Mouse (Mus musculus) ES-CJ7 (cell line): ENCODE measurements around the gene Gsto1.

Source experiments
- DNase-seq: peaks from one replicate; pipeline ENCODE4 v3.0.0; 2011; ENCODE audit warnings: low read depth, low spot score

The Gsto1 gene

DNA sequence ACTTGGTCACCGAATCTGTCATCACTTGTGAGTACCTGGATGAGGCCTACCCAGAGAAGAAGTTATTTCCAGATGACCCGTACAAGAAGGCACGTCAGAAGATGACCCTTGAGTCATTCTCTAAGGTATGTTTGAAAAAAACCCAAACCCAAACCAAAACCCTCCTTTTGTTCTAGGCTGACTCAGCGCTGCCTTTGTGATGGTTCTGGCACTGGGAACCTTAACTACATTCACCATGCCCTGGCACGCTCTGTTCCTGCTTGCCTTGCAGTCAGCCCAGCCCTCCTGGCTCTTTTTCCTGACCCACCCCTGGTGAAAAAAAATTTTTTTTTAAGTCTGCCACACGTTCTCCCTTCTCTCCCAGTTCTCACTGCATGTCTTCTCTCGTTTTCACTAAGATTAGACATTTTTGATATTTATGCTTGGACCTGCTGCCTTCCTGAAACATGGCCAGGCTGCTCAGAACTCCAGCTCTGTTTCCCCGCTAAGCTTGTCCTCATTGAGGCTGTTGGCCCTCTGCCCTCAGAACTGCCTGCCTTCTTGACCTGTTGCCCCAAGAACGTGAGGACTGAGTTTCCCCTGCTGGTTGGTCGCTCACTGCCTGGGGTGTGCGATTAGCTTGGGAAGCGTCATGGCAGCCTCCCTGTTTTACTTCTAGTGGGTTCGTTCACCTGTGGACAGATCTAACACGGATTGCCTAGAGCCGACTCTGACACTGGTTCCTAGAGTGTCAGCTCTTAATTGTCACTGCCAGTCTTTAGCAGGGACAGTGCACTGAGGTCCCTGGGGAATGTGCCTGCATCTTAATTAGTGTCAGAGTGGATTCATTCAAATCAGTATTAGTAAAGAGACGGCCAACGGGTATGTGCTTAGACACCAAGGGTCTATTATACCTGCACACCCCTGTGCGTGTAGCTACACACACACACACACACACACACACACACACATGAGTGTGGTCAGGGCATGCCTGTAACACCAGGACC lies 3.5 kb downstream of the Gsto1 start:
- DNase-seq: no peak

DNA sequence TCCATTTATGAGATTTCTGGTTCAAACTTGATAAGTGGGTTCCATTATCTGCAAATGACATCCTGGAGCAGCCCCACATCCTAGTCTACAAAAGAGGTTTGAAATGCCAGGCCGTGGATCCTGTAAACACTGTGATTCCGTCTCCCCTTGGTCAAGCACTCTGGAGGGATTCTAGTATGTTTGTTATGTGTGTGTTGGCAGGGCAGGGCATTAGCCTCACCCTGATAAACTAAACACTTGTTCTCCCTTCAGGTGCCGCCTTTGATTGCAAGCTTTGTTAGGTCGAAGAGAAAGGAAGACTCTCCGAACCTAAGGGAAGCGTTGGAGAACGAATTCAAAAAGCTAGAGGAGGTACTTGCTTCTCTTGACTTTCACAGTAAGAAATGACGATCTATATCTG lies 4.4 kb downstream of the Gsto1 start:
- DNase-seq: no peak

DNA sequence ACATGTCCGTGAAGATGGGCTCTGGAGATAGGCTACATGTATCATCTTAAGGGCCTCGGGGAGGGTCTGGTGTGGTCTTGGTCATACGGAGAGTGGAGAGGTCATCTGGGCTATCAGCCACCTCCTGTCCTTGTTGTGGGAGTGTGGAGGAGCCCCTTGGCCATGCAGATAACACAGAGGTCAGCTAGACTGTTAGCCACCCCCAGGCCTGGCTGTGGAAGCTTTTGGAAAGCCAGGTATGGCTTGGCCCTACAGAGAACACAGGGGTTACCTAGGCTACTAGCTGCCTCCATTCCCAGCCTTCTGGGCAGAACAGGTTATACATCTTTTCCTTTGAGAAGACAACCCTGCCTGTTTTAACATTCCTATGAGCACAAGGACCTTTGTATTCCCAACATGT lies 7.8 kb downstream of the Gsto1 start:
- no peak for DNase-seq

DNA sequence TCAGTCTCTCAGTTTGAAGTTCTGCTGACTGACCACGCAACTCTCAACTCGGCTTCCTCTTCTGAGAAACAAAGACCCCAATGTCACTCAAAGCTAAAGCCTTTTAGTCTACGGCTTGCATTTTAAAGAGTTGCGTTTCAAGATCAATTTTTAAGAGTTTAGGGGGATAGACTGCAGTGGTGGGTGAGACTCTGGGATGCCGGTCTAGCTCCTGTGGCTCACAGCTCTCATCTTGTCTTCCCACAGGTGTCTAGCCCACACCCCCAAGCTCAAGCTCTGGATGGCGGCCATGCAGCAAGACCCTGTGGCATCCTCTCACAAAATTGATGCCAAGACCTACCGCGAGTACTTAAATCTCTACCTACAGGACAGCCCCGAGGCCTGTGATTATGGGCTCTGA lies 9.3 kb downstream of the Gsto1 start:
- DNase-seq: no peak

DNA sequence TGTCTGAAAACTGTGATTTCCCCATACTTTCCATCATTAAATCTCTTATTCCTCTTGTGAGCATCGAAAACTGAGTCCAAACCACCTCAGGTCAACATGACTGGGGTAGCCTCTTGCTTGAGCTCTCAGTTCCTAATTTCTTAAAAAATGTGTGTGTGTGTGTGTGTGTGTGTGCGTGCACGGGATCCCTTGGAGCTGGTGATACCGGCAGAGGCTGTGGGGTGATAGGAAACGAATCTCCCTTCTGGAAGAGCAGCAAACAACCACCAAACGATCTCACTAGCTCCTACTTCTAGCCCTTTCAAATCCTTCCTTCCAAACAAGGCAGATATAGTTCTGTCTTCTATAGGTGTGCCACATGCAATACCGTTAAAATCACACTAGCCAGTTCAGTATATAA lies 10.0 kb downstream of the Gsto1 start:
- no peak for DNase-seq

DNA sequence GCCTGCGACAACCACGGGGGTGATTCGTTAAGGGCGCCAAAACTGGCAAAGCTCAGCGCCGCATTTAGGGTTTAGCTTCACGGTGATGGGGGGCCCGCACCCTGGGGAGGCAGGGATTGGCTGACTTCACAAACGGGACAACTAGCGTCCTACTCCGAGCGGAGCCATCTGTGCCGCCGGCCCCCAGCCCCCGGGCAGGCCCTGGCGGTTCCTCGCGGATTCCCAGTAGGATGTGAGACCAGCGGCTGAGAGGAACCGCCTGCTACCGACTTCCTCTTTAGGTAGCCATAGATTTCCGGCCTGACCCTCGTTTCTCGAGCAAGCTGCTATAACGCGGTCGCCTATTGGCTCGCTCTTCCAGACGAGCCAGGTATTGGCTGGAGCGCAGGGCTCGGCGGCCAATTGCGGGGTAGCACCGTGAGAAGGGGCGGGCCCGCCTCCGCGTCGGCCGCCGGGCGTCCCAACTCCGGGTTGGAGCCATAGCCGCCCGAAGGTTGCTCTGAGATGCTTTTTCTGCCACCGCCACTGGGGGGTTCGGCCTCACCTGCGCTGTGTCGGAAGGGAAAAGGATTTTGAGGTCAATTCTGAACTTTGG lies 10.7 kb downstream of the Gsto1 start, which contains the start of gene Gsto2:
Gene Gsto2 (plus strand): TSS at position 182 of the 595 bp plus-strand sequence.
- DNase-seq: peak; percentile 93

DNA sequence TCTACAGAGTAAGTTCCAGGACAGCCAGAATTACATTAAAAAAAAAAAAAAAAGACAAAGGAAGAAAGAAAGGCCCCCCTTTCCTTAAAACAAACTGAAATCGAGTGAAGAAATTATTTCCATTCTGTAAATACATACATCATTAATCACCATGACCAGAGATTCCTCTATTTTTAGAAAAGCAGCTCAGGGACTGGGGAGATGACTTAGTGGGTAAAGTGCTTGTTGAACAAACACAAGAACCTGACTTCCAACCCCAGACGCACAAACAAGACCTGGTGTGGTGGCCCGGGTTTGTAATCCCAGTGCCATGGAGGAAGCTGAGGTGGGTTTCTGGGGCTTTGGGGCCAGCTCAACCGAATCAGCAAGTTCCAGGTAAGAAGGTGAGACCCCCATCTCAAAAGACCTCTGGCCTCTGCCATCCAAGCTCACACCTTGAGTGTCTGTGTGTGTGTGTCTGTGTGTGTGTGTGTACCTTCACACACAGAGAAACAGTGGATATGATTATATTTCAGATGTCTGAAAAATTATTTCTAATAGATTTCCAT lies 12.9 kb downstream of the Gsto1 start:
- no peak for DNase-seq

DNA sequence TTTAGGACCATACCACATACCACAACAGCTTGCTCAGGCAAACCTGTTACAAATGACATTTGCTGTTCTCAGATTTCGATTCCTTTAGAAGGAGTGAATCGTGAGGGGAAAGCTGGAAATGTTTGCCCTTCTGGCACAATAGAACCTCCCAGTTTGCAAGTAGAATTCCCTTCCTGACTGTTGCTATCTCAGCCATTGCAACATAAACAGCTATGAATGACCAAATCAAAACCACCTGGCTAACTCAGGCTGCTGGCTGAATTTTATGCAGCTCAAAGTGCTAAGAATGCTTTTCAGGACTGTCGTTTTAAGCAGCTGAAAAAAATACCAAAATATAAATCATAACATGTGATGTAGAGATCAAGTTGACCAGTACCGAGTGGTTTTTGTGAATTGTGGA lies 14.2 kb downstream of the Gsto1 start:
- DNase-seq: no peak

DNA sequence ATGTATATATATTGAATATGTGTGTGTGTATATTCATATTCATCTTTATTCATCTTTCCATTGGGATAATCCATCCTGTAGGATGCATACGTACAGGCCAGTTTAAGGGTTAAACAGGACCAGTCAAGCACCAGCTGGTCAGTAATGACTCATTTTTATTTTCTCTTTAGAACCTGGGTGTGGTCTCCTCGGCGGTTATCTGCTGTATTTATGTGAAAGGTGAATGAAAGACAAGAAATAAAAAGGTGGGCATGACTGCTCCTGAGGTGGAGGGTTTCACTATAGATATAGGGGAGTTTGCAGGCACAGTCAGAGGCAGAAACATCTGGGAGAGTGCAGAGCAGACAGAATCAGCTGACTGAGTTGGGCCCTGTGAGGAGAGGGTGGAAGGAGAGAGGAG lies 14.7 kb downstream of the Gsto1 start:
- no peak for DNase-seq

DNA sequence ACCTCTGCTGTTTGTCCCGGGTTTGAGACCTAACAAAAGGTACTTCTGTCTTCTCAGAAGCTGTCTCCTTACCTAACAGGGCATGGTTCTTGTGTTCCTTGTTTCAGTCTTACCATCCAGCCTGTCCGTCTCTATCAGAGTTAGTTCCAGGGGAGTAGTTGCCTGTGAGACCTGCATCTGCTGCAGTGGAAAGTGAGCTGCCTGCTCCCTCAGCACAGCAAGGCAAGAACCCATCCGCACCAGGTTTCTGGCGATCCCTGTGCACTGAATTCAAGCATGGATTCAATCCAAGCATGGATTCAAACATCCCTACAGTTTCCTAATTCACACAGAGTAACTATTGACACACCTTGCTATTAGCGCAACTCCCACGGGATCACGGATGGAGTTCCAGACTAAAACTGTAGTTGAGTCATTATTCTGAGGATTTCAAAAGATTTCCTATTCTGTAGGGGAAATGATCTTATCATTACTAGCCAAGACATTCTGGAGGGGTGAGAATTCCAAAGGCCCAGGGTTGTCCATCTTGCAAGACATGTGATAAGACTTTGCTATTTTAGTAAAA lies 15.4 kb downstream of the Gsto1 start:
- no peak for DNase-seq

DNA sequence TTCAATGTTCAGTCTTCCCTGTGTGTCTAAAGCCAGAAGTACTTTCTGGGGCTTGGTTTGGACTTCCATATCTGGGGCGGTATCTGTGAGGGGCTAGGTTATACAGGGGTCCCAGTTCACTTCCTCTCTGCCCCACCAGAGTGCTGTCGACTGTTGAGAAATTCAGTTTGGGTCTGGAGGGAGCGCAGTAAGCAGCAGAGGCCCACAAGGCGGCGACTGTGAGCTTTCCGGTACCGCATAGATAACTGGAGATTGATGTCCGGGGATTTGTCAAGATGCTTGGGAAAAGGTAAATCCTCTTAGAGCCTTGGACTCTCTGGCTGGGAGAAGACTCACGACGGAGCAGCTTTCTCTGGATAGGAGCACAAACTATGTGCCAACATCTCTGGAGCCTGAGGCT lies 16.7 kb downstream of the Gsto1 start:
- no peak for DNase-seq

DNA sequence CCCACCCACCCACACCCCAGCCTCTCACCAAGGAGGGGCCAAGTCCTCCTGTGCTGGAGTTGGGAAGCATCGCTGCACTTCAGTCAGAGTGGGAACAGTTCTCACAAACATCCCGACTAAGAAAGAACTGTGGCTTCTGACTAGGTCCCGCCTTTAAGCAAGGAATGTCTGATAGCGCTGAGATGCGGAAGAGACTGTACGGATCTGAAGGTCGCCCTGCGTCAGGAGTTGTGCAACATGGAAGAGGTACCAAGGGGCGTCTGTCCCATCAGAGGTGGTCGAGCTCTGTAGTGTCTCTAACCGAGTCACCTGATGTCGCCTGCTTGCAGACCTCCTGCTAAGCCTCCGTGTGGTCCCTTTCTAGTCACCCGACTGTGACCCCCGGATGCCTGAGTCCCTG lies 21.5 kb downstream of the Gsto1 start:
- no peak for DNase-seq

DNA sequence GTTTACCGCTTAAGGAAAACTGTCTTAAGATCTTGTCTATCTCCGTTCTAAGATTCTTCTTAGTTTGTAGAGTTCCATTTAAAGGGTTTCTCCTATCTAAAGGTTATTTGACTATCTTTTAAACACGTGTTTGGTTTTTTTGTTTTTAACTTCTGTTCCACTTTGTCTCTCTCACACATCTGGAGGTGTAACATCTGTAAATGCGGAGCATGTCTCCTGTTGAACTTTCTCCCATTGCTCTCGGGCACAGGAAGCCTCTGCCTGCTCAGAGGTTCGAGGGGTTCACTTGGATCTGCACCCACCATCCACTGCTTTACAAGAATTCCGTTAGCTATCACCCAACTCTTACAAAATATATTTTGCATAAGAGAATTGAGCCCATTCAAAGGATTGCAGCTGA lies 26.8 kb downstream of the Gsto1 start:
- no peak for DNase-seq

DNA sequence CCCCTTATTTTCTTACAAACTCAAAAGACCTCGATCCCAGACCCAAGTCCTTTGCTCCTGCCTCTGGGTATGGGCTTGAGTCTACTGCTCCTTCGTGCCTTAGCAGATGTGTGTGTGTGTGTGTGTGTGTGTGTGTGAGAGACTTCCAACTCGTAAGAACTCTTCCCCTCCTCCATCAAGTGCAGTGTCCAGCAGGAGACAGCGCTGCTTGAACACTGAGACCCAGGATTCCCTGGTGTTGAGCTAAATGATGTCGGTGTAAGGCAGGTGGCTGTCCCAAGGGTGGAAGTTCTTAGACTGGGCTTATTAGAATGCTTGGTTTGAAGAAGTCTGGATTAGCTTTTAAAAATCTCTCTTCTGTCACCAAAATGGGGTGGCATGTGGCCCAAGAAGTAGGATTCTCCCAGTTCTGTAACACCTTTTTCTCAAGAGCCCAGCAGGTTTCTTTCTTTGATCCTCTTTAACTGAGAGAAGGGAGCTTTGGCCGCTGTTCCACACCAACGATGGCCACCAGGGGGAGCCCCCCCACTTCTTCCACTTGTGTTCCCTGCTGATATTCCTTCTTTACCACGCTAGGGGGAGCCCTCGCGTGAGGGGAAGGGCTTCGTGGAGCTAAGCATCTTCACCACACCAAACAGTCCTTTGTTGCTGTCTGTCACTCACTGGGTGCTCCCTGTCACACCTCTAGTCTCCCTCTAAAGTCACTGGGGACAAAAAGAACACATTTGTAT lies 27.5 kb downstream of the Gsto1 start:
- DNase-seq: peak; percentile 84

DNA sequence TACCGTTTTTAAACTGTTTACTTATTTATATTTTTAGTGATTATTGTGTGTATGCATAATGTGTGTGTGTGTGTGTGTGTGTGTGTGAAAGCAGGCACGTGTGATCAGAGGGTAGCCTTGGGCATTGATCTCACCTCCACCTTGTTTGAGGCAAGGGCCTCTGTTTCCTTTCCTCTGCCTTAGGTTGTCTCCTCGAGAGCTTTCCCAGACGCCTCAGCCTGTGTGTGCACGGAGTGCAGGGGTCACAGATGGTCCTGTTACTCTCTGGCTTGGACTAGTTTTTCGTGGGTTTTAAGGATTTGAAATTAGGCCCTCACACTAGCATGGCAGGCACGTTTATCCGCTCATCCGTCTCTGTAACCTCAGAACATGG lies 28.1 kb downstream of the Gsto1 start:
- DNase-seq: no peak

DNA sequence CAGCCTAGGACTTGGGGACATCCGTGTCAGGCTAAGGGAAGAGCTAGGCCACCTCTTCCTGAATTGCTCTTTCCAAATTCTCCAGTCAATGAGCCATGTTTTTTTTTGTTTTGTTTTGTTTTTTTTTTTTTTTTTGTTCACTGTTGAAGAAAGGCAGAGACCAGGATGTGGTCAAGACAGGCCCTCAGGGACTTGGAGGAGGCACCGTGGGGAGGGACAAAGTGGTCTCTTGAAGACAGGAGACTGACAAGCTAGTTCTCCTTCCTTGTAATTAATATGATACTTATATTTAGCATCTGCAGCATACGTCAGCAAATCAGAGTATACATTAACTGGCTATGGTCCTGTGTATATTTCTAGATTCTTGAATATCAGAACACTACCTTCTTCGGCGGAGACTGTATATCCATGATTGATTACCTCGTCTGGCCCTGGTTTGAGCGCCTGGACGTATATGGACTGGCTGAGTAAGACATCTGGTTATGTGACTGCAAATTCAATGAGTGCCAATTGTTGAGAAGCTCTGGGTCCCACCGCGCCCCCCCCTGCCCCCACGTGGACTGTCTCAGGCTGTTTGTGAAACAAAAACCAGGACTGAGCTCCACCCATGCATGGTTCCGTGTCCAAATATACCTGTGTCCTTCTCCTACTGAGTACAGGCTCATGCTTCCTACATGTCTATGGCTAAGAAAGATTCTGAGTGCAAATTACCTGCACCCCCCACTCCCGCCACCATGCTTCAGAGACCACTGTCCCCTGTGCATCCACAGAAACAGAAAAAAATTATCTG lies 29.7 kb downstream of the Gsto1 start:
- no peak for DNase-seq

DNA sequence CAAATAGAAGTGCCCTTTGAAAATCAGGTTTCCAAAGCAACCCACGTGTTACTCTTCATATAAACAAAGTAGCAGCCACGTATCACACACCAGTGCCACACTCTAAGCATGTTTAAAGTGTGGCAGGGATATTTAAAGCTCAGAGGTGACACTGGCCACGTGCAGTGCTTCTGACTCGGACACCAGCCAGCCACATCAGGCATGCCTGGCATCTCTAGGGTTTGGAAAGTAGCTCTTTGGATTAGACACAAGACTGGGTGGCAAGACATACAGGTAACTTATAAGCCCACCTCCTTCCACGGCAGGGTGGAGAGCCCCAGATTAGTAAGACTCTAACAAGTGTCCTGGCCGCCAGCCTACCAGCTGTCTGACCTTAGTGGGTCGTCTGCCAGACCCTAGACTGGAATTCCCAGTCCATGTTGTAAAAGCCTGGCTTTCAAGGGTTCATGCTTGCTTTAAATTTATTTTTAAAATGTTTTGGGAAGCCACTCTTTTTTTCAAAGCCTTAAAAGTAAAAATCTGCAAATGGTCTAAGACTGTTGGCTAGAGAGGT lies 30.5 kb downstream of the Gsto1 start:
- DNase-seq: no peak

DNA sequence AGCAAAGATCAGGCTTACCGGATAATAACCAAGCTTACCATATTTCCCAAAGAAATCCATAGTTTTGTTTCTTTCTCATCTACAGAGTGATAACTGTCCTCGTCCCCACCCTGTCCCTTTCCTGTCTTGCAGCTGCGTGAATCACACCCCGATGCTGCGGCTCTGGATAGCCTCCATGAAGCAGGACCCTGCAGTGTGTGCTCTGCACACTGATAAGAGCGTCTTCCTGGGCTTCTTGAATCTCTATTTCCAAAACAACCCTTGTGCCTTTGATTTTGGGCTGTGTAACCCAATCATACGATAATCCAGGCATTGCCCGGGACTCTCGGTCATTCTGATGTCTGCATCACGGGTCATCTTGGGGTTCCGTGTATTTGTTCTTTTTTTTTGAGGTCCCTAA lies 31.1 kb downstream of the Gsto1 start:
- no peak for DNase-seq

DNA sequence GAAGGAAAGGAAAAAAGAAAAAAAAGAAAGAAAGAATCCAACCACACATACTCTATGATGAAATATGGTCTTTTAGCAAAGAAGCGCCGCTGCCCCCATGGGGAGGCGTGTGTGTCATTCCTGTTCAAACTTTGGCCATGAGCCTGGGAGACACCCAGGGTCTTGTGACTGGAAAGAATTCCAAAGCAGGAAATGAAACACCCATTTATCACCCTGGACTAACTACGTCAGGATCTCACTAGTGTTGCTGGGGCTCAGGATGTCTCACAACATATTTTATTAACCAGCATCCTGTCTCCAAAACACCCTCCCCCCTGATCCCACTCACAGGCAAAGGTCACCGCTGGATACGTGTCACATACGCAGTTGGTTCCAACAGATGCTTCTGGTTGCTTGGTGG lies 31.8 kb downstream of the Gsto1 start:
- DNase-seq: no peak

DNA sequence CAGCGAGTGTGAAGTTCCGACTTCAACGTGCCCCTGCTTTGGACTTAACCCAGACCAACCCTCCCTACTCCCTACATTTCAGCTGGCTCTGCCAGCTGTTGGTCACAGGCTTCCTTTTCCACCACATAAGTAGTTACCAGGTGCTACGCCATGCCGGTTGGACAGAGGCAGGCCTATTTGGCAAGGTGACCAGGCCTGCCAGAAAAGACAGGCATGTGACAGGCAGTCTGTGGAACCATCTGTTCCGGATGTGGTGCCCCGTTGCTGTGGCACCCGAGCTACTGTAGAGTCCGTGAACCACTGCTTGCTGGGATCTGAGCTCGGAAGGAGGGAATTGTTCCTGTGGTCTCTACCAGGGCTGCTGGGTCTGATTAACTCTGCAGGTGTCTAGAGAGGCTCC lies 32.6 kb downstream of the Gsto1 start:
- no peak for DNase-seq

DNA sequence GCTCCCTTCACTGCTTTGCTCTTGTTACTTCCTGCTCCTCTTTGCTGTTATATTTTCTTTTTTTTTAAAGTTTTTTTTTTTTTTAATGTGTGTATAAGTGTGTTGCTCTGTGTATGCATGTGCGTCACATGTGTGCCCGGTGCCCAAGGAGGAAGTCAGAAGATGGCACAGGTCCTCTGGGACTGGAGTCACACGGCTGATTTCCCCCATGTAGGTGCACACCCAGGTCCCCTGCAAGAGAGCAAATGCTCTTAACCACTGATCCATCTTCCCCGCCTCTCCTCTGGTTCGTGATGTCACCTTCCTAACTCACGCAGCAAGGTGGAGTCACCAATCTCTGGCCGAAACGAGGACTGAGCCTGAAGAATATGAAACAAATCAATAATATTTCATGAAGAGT lies 33.3 kb downstream of the Gsto1 start:
- DNase-seq: no peak
